Mouse (Mus musculus): ENCODE measurements around the gene Tia1. TPM values are rescaled to one million over a fixed set of nuclear protein-coding genes. Genes with fewer than 3 reads are reported as not detected.

Tia1 gene
- polyA plus RNA-seq, 1 experiment, result 12.9 TPM

DNA sequence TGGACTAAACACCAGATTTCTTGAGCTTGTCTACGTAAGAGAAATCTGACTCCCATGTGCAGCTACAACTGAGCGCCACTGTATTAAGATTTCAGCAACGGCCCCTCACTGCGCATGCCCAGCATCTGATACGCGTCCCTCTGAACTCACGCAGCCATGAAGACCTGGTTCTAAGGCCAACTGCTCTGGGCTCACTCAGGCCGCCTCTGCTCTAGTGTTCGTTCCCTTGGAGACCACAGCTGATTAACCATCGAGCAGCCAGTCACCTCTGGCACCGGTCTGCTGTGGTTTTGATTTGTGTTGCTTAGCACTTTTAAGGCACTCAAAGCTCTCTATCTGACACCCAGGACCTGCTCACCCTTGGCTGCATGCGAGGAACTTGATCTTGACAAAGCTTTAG lies 16.7 kb upstream of the Tia1 start:
- no peaks in the 10 kb centered on the region for H3K27me3 ChIP-seq (ENCODE audit: control insufficient read depth, insufficient read depth, insufficient read length)
- TF ChIP-seq MYOD1 (IDR thresholded peaks at IDR 0.05; ENCODE audit: control insufficient read depth, insufficient read length, low read depth), result no peak
- TF ChIP-seq MYOG (IDR thresholded peaks at IDR 0.05; ENCODE audit: control insufficient read depth, extremely low read depth, insufficient read length), result no peak
- no peak for TF ChIP-seq FOSL1 (IDR thresholded peaks at IDR 0.05; ENCODE audit: insufficient read depth, low read length, poor library complexity, severe bottlenecking)
- no peak for TF ChIP-seq USF1 (IDR thresholded peaks at IDR 0.05; ENCODE audit: low read depth)
- no peak for TF ChIP-seq MAX (IDR thresholded peaks at IDR 0.05)
- TF ChIP-seq CEBPB (IDR thresholded peaks at IDR 0.05; ENCODE audit: low read depth), result no peak
- H3K4me3 ChIP-seq (ENCODE audit: insufficient read depth, poor library complexity, severe bottlenecking), result no peak overlapping the region
- peaks cover 2% of the 10 kb centered on the region for H3K79me3 ChIP-seq (ENCODE audit: low read depth)
- peaks cover 43% of the 10 kb centered on the region for H3K36me3 ChIP-seq (ENCODE audit: control insufficient read depth, insufficient read depth)
- no peaks in the 10 kb centered on the region for H3K79me2 ChIP-seq (ENCODE audit: control insufficient read depth, insufficient read depth)
- H3ac ChIP-seq (ENCODE audit: control insufficient read depth, insufficient read length, low read depth), result no peak overlapping the region

DNA sequence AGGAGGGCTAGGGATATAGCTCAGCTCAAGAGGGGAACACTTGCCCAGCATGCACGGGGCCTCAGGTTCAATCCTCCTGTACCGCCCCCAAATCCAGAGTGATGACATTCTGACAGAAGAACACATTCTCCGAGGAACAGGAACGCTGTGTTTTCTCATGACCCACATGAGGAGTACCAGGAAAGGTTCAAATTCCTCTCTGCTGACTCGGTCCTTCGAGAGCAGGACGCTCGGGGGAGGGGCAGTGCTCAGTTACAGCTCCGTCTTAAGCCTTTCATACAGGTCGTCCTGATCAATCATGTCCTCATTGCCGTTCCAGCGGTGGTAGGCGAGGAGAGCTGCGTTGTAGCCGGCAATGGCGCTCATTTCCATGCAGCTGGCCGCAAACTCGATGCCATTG lies 15.6 kb upstream of the Tia1 start:
- H3K79me3 ChIP-seq (ENCODE audit: low read depth), result peaks cover 2% of the 10 kb centered on the region

DNA sequence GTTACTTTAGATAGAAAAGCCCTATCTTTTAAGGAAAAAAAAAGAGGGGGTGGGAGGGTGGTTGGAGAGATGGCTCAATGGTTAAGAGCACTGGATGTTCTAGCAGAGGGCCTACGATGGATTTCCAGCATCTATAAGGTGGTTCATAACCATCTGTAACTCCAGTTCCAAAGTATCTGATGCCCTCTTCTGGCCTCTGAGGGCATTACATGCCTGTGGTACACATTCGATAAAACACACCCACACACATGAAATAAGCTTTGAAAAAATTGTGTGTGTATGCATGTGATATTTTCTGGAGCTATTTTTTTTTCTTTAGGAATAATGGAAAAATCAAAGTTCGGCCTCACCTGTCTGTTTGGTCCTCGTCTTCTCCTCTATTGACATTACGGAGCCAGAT lies 12.7 kb upstream of the Tia1 start:
- Histone ChIP-seq H3K36me3 (ENCODE audit: control insufficient read depth, insufficient read depth) (peaks cover 46% of the 10 kb centered on the region), H3K79me2 (ENCODE audit: control insufficient read depth, insufficient read depth) (peaks cover 17% of the 10 kb centered on the region)

More for the DNA sequence above, 15.6 kb upstream of the Tia1 start:
- TF ChIP-seq FOSL1 (IDR thresholded peaks at IDR 0.05; ENCODE audit: insufficient read depth, low read length, poor library complexity, severe bottlenecking) (no peak), CTCF (IDR thresholded peaks at IDR 0.05; ENCODE audit: control insufficient read depth, insufficient read depth, insufficient read length) (no peak), USF1 (IDR thresholded peaks at IDR 0.05; ENCODE audit: low read depth) (no peak), MAX (IDR thresholded peaks at IDR 0.05) (no peak), MYOG (IDR thresholded peaks at IDR 0.05; ENCODE audit: control insufficient read depth, extremely low read depth, insufficient read length) (no peak), CEBPB (IDR thresholded peaks at IDR 0.05; ENCODE audit: low read depth) (no peak), MYOD1 (IDR thresholded peaks at IDR 0.05; ENCODE audit: control insufficient read depth, insufficient read length, low read depth) (no peak)
- Histone ChIP-seq H3ac (ENCODE audit: control insufficient read depth, insufficient read length, low read depth) (no peak overlapping the region), H3K79me2 (ENCODE audit: control insufficient read depth, insufficient read depth) (no peaks in the 10 kb centered on the region), H3K36me3 (ENCODE audit: control insufficient read depth, insufficient read depth) (peaks cover 46% of the 10 kb centered on the region), H3K27me3 (ENCODE audit: control insufficient read depth, insufficient read depth, insufficient read length) (no peaks in the 10 kb centered on the region), H3K4me3 (ENCODE audit: insufficient read depth, poor library complexity, severe bottlenecking) (no peak overlapping the region)

DNA sequence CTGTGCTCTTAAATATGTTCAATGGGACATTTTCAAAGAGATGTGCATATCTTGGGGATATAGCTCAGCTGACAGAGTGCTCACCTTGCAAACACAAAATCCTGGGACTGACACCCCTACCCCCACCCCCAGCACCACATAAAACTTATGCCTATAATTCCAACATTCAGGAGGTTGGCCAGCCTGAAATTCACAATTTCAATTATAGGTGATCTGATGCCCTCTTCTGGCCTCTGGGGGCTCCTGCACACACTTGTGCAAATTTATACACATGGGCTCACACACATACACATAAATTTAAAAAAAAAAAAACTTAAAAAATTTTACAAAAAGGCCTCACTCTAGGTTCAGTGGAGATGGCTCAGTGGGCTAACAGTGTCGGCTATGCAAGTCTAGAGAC lies 10.8 kb upstream of the Tia1 start:
- Histone ChIP-seq H3ac (ENCODE audit: control insufficient read depth, insufficient read length, low read depth) (no peak overlapping the region), H3K4me3 (ENCODE audit: insufficient read depth, poor library complexity, severe bottlenecking) (no peak overlapping the region), H3K79me2 (ENCODE audit: control insufficient read depth, insufficient read depth) (peaks cover 18% of the 10 kb centered on the region), H3K79me3 (ENCODE audit: low read depth) (peaks cover 8% of the 10 kb centered on the region), H3K36me3 (ENCODE audit: control insufficient read depth, insufficient read depth) (peaks cover 36% of the 10 kb centered on the region), H3K27me3 (ENCODE audit: control insufficient read depth, insufficient read depth, insufficient read length) (no peaks in the 10 kb centered on the region)
- TF ChIP-seq MYOD1 (IDR thresholded peaks at IDR 0.05; ENCODE audit: control insufficient read depth, insufficient read length, low read depth), result no peak
- no peak for TF ChIP-seq MAX (IDR thresholded peaks at IDR 0.05)
- TF ChIP-seq CEBPB (IDR thresholded peaks at IDR 0.05; ENCODE audit: low read depth), result no peak
- TF ChIP-seq USF1 (IDR thresholded peaks at IDR 0.05; ENCODE audit: low read depth), result no peak
- TF ChIP-seq CTCF (IDR thresholded peaks at IDR 0.05; ENCODE audit: control insufficient read depth, insufficient read depth, insufficient read length), result no peak
- TF ChIP-seq MYOG (IDR thresholded peaks at IDR 0.05; ENCODE audit: control insufficient read depth, extremely low read depth, insufficient read length), result no peak
- TF ChIP-seq FOSL1 (IDR thresholded peaks at IDR 0.05; ENCODE audit: insufficient read depth, low read length, poor library complexity, severe bottlenecking), result no peak

More for the DNA sequence above, 12.7 kb upstream of the Tia1 start:
- no peak overlapping the region for H3ac ChIP-seq (ENCODE audit: control insufficient read depth, insufficient read length, low read depth)
- peaks cover 8% of the 10 kb centered on the region for H3K79me3 ChIP-seq (ENCODE audit: low read depth)
- TF ChIP-seq MYOD1 (IDR thresholded peaks at IDR 0.05; ENCODE audit: control insufficient read depth, insufficient read length, low read depth), result no peak
- TF ChIP-seq USF1 (IDR thresholded peaks at IDR 0.05; ENCODE audit: low read depth), result no peak
- no peak for TF ChIP-seq CEBPB (IDR thresholded peaks at IDR 0.05; ENCODE audit: low read depth)
- no peak for TF ChIP-seq MAX (IDR thresholded peaks at IDR 0.05)
- TF ChIP-seq FOSL1 (IDR thresholded peaks at IDR 0.05; ENCODE audit: insufficient read depth, low read length, poor library complexity, severe bottlenecking), result no peak
- no peak for TF ChIP-seq CTCF (IDR thresholded peaks at IDR 0.05; ENCODE audit: control insufficient read depth, insufficient read depth, insufficient read length)
- no peaks in the 10 kb centered on the region for H3K27me3 ChIP-seq (ENCODE audit: control insufficient read depth, insufficient read depth, insufficient read length)
- no peak overlapping the region for H3K4me3 ChIP-seq (ENCODE audit: insufficient read depth, poor library complexity, severe bottlenecking)

DNA sequence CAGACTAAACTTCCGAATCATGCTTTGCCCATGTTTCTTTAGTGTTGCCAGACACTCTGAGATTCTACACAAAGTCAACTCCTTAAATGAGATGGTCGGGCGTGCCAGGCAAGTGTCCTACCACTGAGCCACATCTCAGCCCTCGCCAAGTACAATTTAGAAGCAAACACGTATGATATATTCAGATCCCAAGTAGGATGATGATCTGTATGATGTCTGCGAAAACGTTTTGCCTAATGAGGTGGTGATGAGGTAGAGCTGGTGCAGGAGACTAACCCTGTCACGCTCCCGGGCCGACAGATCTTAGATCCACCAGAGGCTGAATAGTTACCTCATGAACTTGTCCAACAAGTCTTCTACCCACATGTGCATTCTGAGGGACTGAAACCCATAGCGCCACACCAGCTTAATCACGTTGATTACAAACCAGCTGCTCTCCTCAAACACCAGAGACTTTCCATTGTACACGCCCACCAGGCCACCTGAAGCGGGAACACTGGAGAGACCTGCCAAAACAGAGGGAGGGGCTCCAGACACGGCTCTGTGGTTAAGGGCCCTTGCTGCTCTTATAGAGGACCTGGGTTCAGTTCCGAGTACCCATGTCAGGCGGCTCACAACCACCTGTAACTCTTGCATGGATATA lies 9.8 kb upstream of the Tia1 start:
- Histone ChIP-seq H3K79me2 (ENCODE audit: control insufficient read depth, insufficient read depth) (peaks cover 18% of the 10 kb centered on the region), H3ac (ENCODE audit: control insufficient read depth, insufficient read length, low read depth) (no peak overlapping the region), H3K4me3 (ENCODE audit: insufficient read depth, poor library complexity, severe bottlenecking) (no peak overlapping the region), H3K79me3 (ENCODE audit: low read depth) (peaks cover 7% of the 10 kb centered on the region), H3K27me3 (ENCODE audit: control insufficient read depth, insufficient read depth, insufficient read length) (no peaks in the 10 kb centered on the region), H3K36me3 (ENCODE audit: control insufficient read depth, insufficient read depth) (peaks cover 26% of the 10 kb centered on the region)
- TF ChIP-seq CTCF (IDR thresholded peaks at IDR 0.05; ENCODE audit: control insufficient read depth, insufficient read depth, insufficient read length), result no peak

DNA sequence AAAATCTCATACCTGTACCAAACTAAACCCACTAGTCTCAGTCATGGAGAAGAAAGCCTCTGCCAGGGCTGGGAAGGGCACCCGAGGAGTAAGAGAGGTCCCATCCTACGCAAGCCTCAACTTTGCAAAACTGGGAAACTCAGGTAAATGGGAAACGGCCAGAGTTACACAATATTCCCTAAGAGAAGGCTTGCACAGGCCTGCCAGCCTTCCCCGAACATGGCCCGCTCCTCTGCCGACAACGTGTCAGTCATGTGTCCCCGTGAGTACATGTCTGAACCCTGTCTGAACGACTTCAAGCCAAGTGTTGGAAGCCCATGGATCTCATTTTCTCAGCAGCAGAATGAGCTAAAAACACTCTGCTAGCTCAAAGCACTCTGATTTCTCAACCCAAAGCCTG lies 9.0 kb upstream of the Tia1 start:
- TF ChIP-seq MYOD1 (IDR thresholded peaks at IDR 0.05; ENCODE audit: control insufficient read depth, insufficient read length, low read depth) (no peak), CTCF (IDR thresholded peaks at IDR 0.05; ENCODE audit: control insufficient read depth, insufficient read depth, insufficient read length) (no peak), MAX (IDR thresholded peaks at IDR 0.05) (no peak), MYOG (IDR thresholded peaks at IDR 0.05; ENCODE audit: control insufficient read depth, extremely low read depth, insufficient read length) (no peak), CEBPB (IDR thresholded peaks at IDR 0.05; ENCODE audit: low read depth) (no peak), FOSL1 (IDR thresholded peaks at IDR 0.05; ENCODE audit: insufficient read depth, low read length, poor library complexity, severe bottlenecking) (no peak), USF1 (IDR thresholded peaks at IDR 0.05; ENCODE audit: low read depth) (no peak)
- peaks cover 23% of the 10 kb centered on the region for H3K36me3 ChIP-seq (ENCODE audit: control insufficient read depth, insufficient read depth)
- H3K79me2 ChIP-seq (ENCODE audit: control insufficient read depth, insufficient read depth), result peaks cover 18% of the 10 kb centered on the region
- H3K79me3 ChIP-seq (ENCODE audit: low read depth), result peaks cover 7% of the 10 kb centered on the region
- H3K4me3 ChIP-seq (ENCODE audit: insufficient read depth, poor library complexity, severe bottlenecking), result no peak overlapping the region
- no peak overlapping the region for H3ac ChIP-seq (ENCODE audit: control insufficient read depth, insufficient read length, low read depth)
- H3K27me3 ChIP-seq (ENCODE audit: control insufficient read depth, insufficient read depth, insufficient read length), result no peaks in the 10 kb centered on the region

All from C2C12 (cell line).